Comparison of ENCODE assay signal across 7 mouse cellular contexts in genomic region chr6:85069023-85069985, GRCm38 (mm10). TPM values are rescaled to one million over a fixed set of nuclear protein-coding genes. Genes with fewer than 3 reads are reported as not detected.
A peak's percentile ranks its signal among the peaks of the same experiment; 100 is the strongest.
DNase-seq lines count a peak whose midpoint lies in the region; ATAC-seq lines count a peak whose summit lies in the region.

Gene Exoc6b (minus strand): TSS chr6:85069513.

- peak within 1 kb of the TSS; percentile 86 for H3K27ac ChIP-seq in embryonic facial prominence, embryonic 12.5 days
- peak within 1 kb of the TSS; percentile 84 for H3K27ac ChIP-seq in limb, embryonic 13.5 days
- H3K27ac ChIP-seq in midbrain, embryonic 16.5 days (ENCODE audit: low read length) = peak within 1 kb of the TSS; percentile 90

- H3K4me1 ChIP-seq in embryonic facial prominence, embryonic 12.5 days = peaks cover 11% of the 10 kb centered on the region
- H3K4me1 ChIP-seq in limb, embryonic 13.5 days = peaks cover 12% of the 10 kb centered on the region
- H3K4me1 ChIP-seq in midbrain, embryonic 16.5 days (ENCODE audit: control insufficient read depth, insufficient read depth, low read length) = peaks cover 13% of the 10 kb centered on the region

- no peaks in the 10 kb centered on the region for H3K36me3 ChIP-seq in embryonic facial prominence, embryonic 12.5 days
- H3K36me3 ChIP-seq in limb, embryonic 13.5 days = no peaks in the 10 kb centered on the region
- H3K36me3 ChIP-seq in midbrain, embryonic 16.5 days (ENCODE audit: control insufficient read depth, insufficient read depth, low read length) = no peaks in the 10 kb centered on the region

- H3K4me2 ChIP-seq in embryonic facial prominence, embryonic 12.5 days (replicated peaks) = peak within 1 kb of the TSS; percentile 87
- peak within 1 kb of the TSS; percentile 85 for H3K4me2 ChIP-seq in limb, embryonic 13.5 days (replicated peaks)
- peak within 1 kb of the TSS; percentile 53 for H3K4me2 ChIP-seq in midbrain, embryonic 16.5 days (ENCODE audit: low read length)

- WGBS in embryonic facial prominence, embryonic 12.5 days = 1% methylated on average over 63 of the region's 63 CpGs
- WGBS in limb, embryonic 13.5 days = 1% methylated on average over 63 of the region's 63 CpGs
- under 1% methylated on average over 60 of the region's 63 CpGs for WGBS in midbrain, embryonic 16.5 days

- H3K9me3 ChIP-seq in embryonic facial prominence, embryonic 12.5 days = no peaks in the 10 kb centered on the region
- H3K9me3 ChIP-seq in limb, embryonic 13.5 days = no peaks in the 10 kb centered on the region
- no peaks in the 10 kb centered on the region for H3K9me3 ChIP-seq in midbrain, embryonic 16.5 days (replicated peaks; ENCODE audit: control insufficient read depth, low read length, poor library complexity, severe bottlenecking)

- ATAC-seq in embryonic facial prominence, embryonic 12.5 days (ENCODE audit: insufficient number of reproducible peaks, insufficient read depth, low FRiP score, low TSS enrichment) = peak; percentile 94
- ATAC-seq in limb, embryonic 13.5 days (ENCODE audit: low FRiP score, low read depth) = peak; percentile 96
- ATAC-seq in midbrain, embryonic 16.5 days = peak; percentile 93

- H3K27me3 ChIP-seq in embryonic facial prominence, embryonic 12.5 days = peaks cover 4% of the 10 kb centered on the region; the same call in 1 of the 2 replicates
- H3K27me3 ChIP-seq in limb, embryonic 13.5 days = no peaks in the 10 kb centered on the region
- no peaks in the 10 kb centered on the region for H3K27me3 ChIP-seq in midbrain, embryonic 16.5 days (ENCODE audit: control insufficient read depth, insufficient read depth, low read depth, low read length)

- peak within 1 kb of the TSS; percentile 86 for H3K9ac ChIP-seq in embryonic facial prominence, embryonic 12.5 days
- H3K9ac ChIP-seq in limb, embryonic 13.5 days = peak within 1 kb of the TSS; percentile 91
- H3K9ac ChIP-seq in midbrain, embryonic 16.5 days (ENCODE audit: low read depth, low read length) = peak within 1 kb of the TSS; percentile 96

- peak; percentile 93 for DNase-seq in adrenal gland, postnatal 25 days
- peak; percentile 91 to 94 for DNase-seq in heart, adult 18-20 months
- peak; percentile 74 to 82 for DNase-seq in kidney, adult 8-10 months
- DNase-seq in spleen, postnatal 10 days (ENCODE audit: low spot score in 2 of 2) = peak; percentile 74 to 82

- peak within 1 kb of the TSS; percentile 94 for H3K4me3 ChIP-seq in embryonic facial prominence, embryonic 12.5 days
- peak within 1 kb of the TSS; percentile 90 for H3K4me3 ChIP-seq in limb, embryonic 13.5 days
- peak within 1 kb of the TSS; percentile 97 for H3K4me3 ChIP-seq in midbrain, embryonic 16.5 days (ENCODE audit: low read depth, low read length)

RNA-seq across cellular contexts. Expression of gene Exoc6b, which starts in this region (rescaled TPM):
- total RNA-seq in adrenal gland, postnatal 25 days (2021) = 40.2 and 55.0 TPM in 2 replicates
- 45.1 and 45.2 TPM in 2 replicates for polyA plus RNA-seq in embryonic facial prominence, embryonic 12.5 days (2016; fragmentation: Nextera tagmentation; extraction: Ambion mirVana)
- 10 to 100 TPM; 18.9 to 20.2 TPM for total RNA-seq in heart, adult 18-20 months (2021)
- polyA plus RNA-seq in limb, embryonic 13.5 days (2015; fragmentation: Nextera tagmentation; extraction: Ambion mirVana) = 38.1 and 40.1 TPM in 2 replicates
- polyA plus RNA-seq in midbrain, embryonic 16.5 days (2015; fragmentation: Nextera tagmentation; extraction: Ambion mirVana) = 54.3 and 57.6 TPM in 2 replicates

Comparison
In these comparisons a context has a peak if more than half of its experiments do, and no peak if none do; other contexts are left out.
1. Peak in every context shown above with its lines: DNase-seq, ATAC-seq, H3K4me3 ChIP-seq and H3K27ac ChIP-seq.